Mouse (Mus musculus) monocyte, adult 5-6 weeks (primary cell): ENCODE results near the gene Vmn2r33. TPM values are rescaled to one million over a fixed set of nuclear protein-coding genes. Genes with fewer than 3 reads are reported as not detected.
"Not testable (repeated sequence)": the region's sequence is repeated elsewhere in the genome, so short reads cannot be mapped to it uniquely, and the experiment has no call there.

Source experiments
- ATAC-seq: fragments of 153-309, 156-312 bp; replicated peaks from 2 replicates; pipeline ENCODE4 v1.8.0; 2017; ENCODE audit warnings: mild to moderate bottlenecking; ENCODE audit not compliant: low TSS enrichment, insufficient number of reproducible peaks, severe bottlenecking, poor library complexity, low FRiP score
- total RNA-seq: library from RNA; stranded (forward); fragments of 200-1000, 200-491, 200-594 nt; gene quantifications from 3 replicates; pipeline ENCODE4 v1.2.3, GENCODE M21; 2017

The Vmn2r33 gene
- total RNA-seq = not detected in 3 replicates

GRCm38 (mm10) chr7:7566686-7567085, at the start of gene Vmn2r33:
Gene Vmn2r33 (minus strand): TSS chr7:7566786.
- not testable (repeated sequence) for ATAC-seq

Other genes starting within 250 kb of the Vmn2r33 start
- gene Vmn2r30, start 229.2 kb downstream of the Vmn2r33 start, total RNA-seq = not detected in 3 replicates
- not detected in 3 replicates for gene Gm45783, start 192.2 kb downstream of the Vmn2r33 start, total RNA-seq
- gene Vmn2r31, start 167.1 kb downstream of the Vmn2r33 start, total RNA-seq = 0.21 TPM in 1 of 3 replicates, not detected in the others
- gene Vmn2r32, start 86.8 kb downstream of the Vmn2r33 start, total RNA-seq = not detected in 3 replicates
- not detected in 3 replicates for gene Vmn2r34, start 122.7 kb upstream of the Vmn2r33 start, total RNA-seq